Mouse (Mus musculus): Measurements from ENCODE around the gene Fam198b.

Fam198b gene

DNA sequence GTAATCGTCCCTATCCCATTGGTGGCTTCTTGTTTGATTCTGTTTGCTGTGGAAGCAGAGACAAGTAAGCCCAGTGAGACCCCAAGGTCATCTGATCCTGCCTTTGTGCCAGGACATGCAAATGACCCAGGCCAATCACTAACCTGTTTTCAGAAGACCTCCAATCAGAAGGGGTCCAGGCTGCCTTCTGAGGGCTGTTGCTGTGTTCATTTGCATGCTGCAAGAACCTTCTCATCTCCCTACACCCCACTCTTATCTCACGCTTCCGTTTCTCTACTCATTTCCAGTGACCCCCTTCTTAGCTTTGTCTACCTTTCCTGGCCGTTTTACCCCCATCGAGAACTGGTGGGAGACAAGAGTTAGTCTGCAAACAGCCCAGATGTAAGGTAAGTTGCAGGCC, at the start of gene Fam198b:
Gene Fam198b, plus strand, starts transcription at position 229 of the 400 bp plus-strand sequence.
- DNase-seq (ENCODE audit: low spot score) = no peak

DNA sequence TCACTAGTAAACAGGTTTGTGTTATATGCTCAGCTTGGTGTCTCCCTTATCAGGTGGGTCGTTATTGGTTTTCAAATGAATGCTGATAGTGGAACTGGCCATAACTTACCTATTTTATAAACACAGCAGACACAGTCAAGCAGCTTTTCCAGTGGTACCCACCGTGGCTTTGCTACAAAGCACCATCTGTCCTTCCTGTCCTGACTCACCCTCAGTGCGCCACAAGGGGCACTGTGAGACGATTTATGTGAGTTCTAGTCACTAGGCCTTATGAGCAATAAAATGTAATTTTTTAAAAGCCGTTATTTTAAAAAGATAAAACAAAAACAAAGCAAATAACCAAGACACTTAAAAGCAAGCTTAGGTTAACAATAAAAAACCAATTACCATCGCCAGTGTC, 45.6 kb upstream of the Fam198b start:
- no peak for DNase-seq (ENCODE audit: low spot score)

DNA sequence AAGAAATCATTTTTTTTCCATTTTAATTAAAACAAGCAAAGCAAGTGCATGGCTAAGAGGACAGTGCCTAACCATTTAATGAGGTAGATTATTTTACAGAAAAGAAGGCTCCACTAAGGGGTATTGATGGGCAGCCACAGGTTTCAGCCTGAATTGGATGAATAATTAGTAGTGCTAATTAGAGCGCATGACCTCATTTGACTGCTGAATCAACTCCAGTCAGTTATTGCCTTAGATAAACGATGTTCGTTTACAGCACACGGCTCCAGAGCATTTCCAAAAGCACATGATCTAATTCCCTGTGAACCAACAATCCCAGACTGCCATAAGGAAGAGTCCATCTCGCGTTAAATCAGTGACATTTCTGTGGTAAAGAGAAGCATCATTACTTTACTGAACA, 42.9 kb upstream of the Fam198b start:
- no peak for DNase-seq (ENCODE audit: low spot score)

DNA sequence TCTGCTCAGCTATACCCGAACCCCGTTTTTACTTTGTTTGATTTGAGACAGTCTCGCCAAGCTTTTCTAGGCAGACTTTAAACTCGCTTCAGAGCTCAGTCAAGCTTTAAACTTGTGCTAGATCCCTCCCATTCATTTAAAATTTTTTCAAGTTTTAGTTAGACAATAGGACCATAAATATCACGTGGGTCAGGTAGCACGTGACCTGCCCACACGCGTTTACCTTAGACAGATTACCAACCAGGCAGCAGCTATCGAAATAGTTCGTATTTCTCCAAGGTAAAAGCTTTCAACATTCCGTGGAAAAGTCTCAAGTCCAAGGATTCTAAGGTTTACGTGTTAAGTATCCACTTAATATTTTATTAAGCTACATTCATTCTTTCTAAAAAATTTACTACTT, 42.2 kb upstream of the Fam198b start:
- peak; percentile 80 for DNase-seq (ENCODE audit: low spot score)

DNA sequence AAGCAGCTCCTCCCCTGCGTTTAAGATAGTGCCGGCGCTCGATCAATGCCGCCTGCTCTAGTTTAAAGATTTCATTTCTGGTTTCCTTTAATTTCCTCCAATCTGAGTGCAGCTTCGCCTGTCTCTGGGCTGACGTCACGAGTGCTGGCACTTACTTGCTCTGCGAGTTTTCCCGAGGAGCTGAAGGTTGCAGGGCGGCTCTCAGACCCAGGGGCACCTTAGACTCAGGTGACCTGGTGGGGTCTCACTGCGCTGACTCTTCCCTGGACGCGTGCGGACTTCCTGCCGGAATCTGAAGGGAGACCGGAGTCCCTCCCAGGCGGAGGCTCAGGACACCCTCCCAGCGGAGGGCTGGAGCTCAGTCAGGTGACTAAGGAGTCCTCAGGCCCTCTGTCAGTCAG, 41.7 kb upstream of the Fam198b start:
- DNase-seq (ENCODE audit: low spot score) = peak; percentile 66

DNA sequence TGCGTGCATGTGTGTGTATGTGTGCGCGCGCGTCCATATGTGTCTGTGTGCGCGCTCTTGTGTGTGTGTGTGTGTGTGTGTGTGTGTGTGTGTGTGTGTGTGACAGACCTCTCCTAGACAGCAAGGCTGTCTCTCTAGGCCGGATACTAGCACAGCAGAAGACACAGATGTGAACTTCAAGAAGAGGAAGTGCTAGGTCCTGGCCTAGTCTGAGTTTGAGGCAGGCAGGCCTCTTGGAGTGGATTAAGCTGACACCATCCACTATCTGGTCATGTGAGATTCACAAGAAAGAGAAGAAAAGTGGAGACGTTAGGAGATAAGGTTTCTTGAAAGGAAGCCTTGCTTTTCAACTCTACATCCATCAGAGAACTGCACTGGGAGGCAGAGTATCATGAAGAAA, 40.3 kb upstream of the Fam198b start:
- DNase-seq (ENCODE audit: low spot score) = no peak

DNA sequence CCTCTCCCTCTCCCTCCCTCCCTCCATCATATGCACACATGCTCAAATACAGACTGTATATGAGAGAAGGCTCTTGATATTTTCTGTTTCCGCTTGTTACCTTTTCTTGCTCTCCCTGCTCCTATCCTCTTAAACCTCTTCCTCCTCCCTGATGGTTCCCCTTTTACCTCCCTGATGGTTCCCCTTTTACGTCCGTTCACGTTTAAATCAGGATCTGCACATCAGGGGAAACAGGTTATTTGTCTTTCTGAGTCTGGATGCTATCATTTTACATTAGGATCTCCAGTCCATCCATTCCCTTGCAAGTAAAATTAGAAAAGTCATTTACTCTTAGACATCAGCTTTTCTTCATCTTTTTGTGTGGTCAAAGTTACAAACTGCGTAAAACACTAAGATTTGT, 37.7 kb upstream of the Fam198b start:
- DNase-seq (ENCODE audit: low spot score) = no peak

DNA sequence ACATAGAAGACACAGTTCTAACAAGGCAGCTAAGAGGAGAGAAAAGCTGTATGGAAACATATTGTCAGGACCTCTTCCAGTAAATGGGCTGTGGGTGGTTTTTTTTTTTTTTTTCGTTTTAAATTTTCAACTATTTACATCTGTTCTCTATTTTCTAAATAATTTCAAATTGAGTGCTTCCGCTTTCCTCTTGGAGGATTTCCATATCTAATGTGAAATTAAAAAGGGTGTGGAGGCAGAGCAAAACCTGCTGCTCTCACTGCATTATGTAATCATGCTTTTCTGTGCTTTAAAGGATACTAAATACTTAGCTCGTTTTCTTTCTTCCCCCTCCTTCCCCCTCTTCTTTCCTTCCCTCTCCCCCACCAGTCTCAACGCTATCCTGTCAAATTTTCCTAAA, 35.5 kb upstream of the Fam198b start:
- DNase-seq (ENCODE audit: low spot score) = no peak

DNA sequence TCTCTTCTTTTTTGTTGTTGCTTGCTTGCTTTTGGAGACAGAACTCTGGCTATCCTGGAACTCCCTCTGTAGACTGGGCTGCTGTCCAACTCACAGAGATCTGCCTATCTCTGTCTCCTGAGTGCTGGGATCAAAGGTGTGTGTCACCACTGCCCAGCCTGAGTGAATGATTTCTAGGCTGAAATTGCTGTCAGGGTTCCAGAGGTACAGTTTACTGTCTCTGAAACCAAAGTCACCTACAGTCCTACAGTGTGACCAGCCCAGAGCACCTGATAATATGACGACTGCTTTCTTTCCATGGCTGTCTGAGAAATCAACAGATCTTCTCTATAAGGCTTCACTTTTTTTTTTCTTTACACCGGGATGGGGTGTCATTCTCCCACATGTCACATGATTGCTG, 34.7 kb upstream of the Fam198b start:
- no peak for DNase-seq (ENCODE audit: low spot score)

DNA sequence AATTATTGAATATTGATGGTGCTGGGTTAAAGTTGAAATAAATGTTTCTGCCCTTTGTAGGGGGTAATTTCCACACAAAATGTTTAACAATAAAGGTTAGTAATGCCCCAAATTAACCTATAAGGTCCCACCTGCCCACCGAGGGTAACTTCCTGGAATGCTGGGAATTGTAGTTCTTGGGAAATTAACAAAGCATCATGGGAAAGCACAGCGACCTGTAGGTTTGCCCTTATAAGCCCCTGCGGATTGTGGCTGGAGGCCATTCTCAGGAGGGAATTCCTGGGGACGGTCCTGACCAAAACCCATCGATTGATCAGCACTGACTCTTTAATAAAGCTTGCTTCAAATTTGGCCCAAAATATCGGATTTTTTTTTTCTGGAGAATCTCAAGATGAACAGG, 33.7 kb upstream of the Fam198b start:
- DNase-seq (ENCODE audit: low spot score) = no peak

DNA sequence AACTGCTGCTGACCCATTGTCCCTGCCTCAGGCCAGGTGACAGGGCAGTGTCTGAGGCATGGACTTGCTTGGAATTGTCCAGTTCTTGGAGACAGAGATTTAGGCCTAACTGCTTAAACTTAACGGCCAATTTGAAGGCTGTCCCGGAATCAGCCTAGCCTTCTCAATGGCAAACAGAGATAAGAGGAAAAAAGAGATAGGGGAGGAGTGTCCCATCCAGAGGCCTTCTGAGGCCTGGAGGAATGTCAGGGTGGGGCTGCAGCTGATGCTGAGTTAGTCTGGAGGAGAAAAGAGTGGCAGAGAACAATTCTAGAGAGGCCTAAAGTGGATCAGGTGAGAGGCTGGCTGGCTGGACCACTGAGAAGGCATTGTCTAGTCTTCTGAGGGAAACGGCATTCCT, 32.2 kb upstream of the Fam198b start:
- peak; percentile 45 for DNase-seq (ENCODE audit: low spot score)

DNA sequence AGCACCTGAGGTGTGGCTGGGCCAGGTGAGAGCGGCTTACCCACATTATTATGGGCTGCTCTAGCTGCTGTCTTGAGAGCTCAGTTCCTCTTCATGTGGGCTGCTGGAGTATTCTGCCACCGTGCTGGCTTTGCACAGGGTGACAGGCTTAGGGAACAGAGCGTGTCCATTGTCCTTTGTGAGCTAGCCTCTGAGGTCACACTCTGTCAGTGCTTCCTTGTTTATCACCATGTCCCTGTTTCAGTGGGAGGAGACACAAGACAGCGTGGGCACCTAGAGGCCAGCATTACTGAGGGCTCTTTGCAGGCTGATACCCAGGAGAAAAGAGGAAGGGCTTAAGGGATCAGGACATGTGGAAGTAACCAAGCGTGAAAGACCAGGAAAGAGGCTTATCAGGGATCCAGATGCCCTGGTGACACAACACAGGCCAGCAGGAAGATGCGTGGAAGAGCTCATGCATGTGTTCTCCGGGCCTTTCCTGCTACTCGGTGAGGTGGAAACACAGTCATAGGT, 31.6 kb upstream of the Fam198b start, which contains the start of gene Tmem144:
Gene Tmem144, minus strand, starts transcription at position 120 of the 513 bp plus-strand sequence.
- DNase-seq (ENCODE audit: low spot score) = no peak

DNA sequence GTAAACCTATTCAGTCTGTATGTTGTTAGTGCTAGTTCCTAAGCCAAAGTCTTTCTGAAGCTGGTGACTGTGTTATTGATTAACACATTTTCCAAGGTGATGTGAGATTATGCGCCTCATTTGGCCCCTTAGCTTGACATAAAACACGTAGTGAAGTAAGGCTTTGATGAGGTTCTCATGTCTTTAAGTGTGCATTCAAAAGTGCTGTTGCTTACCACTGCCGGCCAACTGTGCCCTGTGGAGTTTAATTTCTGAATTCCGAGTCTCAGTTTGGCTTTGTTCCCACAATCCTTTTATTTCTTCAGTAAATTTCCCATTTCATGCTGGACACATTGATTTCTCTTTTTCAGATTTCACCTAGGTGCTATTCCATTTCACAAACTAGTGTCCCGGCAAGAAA, 26.6 kb upstream of the Fam198b start:
- DNase-seq (ENCODE audit: low spot score) = no peak

DNA sequence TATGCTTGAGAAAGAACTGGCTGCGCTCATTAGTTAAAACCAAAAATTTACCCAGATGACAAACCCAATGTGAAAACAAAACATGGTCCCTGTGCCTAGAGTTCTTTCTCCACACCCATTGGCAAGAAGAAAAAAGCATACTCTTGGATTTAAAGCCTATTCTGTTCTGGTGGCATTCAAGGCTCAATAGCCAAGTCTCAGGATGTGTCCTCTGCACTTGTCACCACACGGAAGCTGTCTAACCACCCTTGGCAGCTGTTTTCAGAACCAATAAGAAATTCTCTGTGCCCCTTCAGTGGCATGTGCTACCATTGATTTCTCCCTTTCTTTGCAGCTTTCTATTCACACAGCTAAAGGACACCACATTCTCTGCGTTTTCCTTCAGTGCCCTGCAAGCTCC, 26.1 kb upstream of the Fam198b start:
- DNase-seq (ENCODE audit: low spot score) = no peak

DNA sequence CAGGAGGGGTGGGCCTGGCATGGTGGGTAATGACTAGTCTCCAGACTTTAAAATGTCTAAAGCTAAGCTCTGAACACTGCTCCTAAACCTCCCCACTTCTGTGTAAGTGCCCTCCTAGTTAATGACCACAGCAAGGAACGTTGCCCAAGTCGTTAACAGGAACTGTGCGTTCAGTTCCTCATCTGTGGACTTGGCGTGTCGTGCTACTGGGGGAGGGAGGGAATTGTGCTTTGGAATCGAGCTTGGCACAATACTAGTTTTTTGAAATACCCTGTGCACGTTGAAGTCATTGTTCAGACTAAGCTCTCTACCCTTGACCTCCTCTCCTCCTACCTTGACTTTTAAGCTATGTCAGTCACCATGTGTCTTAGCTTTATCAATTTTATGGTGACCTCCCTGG, 19.5 kb upstream of the Fam198b start:
- DNase-seq (ENCODE audit: low spot score) = no peak

DNA sequence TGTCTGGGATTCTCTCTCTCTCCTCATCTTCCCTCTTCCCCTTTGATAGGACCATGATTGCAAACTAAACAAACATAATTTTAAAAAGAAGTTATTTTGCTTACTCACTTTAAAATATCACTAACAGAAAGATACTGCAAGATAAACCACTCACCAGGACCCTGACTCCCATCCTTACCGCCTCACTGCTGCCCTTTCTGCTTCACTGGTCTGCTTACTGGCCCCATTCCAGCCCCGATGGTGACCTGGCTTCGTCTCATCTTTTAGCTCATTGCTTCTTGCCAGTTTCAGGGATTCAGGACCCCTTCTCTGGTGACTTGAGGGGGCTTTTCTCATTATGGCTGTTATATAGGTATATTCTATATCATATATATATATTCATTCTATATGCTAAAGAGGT, 18.2 kb upstream of the Fam198b start:
- no peak for DNase-seq (ENCODE audit: low spot score)

DNA sequence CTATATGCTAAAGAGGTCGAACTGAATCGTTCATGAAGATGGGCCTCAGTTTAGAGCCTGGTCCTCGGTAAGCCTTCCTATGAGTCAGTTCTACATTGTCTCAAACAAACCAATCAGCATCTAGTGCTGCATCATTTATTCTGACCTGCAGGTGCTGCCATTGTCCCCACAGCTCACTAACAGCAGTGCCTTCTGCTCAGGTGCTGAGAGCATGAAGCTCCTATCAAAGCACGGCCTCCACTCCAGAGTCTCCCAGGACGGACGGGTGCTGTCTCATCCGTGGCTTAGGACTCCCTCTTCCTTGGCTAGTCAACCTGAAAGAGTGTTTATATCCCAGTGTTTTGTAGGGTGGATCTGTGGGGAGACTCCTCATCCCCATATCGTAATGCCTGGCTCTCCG, 17.8 kb upstream of the Fam198b start:
- no peak for DNase-seq (ENCODE audit: low spot score)

DNA sequence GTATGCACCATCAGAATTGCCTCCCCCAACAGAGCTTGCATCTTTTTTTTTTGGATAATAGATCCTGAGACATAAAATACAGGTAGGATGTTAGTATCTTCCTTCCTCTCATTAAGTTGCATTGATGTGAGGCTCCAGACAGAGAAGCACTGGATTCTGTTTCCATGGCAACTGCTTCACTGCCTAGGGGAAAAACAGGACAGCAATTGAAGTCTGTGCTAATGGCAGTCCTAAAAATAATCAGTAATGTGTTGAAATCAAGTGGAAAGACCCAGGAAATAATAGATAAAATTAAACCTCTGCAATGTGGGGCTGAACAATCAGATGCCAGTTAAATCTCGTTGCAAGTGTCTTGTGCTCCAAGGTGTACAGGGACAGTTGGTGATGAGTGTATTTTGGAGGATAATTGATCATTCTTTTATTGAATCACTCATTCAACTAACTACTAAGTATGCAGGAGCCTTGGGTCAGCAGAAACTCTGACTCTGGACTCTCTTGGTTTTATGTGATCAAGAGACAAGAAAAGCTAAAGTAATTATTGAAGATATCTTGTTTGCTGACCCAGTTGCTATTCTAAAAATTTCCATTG, 17.1 kb upstream of the Fam198b start:
- DNase-seq (ENCODE audit: low spot score) = no peak

DNA sequence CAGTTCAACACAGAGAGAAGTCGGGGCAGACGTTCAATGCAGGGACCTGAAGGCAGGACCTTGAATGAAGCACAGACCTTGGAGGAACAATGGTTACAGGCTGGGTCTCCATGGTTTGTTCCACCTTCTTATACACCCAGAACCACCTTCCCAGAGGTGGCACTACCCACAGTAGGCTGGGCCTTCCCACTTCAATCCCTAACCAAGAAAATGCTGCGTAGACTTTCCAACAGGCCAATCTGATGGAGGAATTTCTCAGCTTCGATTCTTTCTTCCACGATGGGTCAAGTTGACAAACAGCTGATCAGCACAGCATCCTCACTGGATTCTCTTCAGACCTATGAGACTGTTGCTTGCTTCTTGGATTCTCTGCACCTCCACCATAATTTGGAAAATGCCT, 8.9 kb upstream of the Fam198b start:
- DNase-seq (ENCODE audit: low spot score) = no peak

DNA sequence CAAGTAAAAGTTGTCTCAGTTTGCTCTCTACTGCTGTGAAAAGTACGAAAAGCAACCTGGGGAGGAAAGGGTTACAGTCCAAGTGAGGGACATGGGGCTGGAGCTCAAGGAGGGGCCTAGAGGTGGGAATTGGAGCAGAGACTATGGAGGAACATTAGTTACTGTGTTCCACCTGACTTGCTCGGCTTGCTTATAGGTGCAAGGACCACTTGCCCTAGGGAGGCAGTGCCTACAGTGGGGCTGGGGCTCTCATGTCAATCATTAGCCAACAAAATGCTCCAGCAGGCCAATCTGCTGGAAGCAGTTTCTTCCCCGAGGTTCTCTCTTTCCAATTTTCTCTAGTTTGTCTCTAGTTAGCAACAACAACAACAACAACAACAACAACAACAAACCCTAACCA, 6.0 kb upstream of the Fam198b start:
- no peak for DNase-seq (ENCODE audit: low spot score)

DNA sequence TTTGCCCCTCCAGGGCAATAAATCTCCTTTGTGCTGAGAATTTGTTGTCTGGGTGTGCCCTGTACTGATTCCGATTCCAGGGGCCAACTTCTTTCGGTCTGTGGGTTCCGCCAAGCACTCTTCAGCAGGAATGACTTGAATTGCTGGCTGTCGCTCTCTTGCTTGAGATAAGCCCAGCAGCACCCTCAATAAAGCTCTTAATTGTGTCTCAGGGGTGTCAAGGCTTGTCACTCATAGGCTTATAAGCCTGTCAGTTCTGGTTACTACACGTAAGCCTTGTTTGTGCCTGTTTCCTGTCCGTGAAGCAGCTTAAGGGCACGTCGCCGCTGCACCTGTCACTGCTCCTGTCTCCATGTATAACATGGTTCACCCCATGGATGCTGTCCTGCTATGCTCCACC, 5.1 kb upstream of the Fam198b start:
- DNase-seq (ENCODE audit: low spot score) = no peak

DNA sequence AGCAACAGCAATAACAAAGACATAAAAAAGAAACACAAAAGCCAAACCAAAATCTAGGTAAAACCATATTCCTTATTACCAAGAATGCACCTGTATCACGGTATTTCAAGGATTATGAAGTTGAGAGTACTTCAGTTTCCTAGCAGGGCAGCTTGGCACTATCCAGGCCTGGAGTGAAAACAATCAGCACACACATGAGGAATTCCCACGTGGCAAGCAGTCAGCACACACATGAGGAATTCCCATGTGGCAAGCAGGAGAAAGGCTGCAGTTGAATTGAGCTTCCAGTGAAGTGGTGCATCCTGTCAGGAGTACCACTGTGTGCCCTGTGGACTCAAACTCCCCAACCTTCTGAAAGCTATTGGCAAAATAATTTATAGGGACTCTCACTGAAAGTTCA, 2.7 kb upstream of the Fam198b start:
- no peak for DNase-seq (ENCODE audit: low spot score)

DNA sequence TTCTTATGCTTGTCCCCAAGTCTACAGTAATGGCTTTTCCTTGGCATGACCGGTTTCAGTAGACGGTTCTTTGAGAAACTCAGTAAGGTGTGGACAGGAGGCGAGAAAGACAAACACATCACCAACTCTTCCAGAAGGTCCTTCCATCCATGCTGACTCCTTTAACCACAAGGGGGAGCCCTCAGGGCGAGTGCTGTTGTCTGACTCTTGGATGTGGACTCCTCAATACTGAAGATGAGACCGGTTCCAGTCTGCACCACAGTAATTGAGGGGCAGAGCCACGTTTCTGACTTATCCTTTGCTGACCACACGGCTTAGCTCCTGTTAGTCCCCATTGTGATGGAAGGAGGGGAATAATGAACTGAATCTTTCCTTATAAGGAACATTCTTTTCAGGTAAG, 1.2 kb upstream of the Fam198b start:
- DNase-seq (ENCODE audit: low spot score) = peak; percentile 59

DNA sequence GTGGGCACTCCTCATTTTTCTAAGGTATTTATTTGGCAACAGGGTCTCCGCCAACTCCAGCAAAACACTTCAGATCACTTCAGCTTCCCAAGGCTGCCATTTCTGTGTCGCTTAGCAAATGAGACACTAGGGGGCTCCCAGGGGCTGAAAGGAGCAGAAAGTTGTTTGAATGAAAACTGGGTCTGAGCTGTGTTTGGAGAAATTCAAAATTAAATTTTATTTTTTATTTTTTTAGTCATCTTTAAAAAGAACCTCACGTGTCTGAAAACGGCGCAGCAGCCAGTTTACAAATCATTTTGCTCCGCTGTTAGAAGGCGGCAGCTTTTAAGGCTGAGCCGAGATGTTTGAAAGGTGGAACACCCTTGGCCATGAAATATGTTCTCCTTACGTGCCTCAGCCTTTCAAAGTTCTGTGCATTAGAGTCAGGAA, 442 bp downstream of the Fam198b start:
- DNase-seq (ENCODE audit: low spot score) = peak; percentile 29
